Mouse (Mus musculus) embryonic stem cell, embryonic (primary cell): ENCODE results near the gene Plod2.

Experiments
- CTCF ChIA-PET, 4 experiments: fragments of 300-600 bp in 2 of 4; fragments of 350-600 bp in 2 of 4; sonication (Branson Sonifier 250); formaldehyde crosslinking; loops; one replicate each; lab custom pipeline; 2022; ENCODE audit warnings: inconsistent platforms in 2 of 4; lab: Charles Lee
- POLR2A ChIA-PET, 4 experiments: fragments of 300-600 bp in 2 of 4; fragments of 350-600 bp in 2 of 4; sonication (Branson Sonifier 250); formaldehyde crosslinking; loops; one replicate each; lab custom pipeline; 2022; ENCODE audit warnings: antibody characterized with exemption in 4 of 4, inconsistent platforms in 1 of 4; lab: Charles Lee

The Plod2 gene

DNA sequence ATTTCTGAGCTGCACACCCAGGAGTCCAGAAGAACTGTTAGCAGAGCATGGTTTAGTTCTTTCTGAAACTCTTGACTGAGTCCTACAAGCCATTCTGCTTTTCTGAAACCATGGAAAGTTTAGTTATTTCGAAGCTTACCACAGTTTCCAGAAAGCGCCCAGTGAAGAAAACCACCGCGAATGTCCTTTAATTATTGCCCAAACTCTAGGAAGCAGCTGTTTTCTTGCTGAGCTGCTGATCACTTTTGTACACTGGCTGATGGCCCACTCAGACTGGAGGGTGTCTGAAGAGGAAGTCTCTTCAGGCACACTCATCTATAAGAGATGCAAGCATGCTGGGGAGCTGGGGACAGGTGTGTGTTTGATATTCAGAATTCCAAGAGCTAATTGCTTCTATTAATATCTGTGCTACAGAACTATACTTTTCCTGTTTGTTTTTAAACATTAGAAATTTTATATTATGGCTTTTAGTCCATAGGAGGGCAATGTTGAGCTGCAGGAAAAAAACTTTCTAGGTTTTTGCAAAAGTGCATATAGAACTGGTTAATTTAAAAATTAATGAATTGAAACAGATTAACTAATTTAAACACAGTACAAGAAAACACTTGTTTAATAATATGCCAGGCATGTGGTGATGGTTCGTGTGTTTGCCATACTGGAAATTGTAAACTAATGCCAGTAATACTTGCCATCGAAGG lies 97.3 kb downstream of the Plod2 start:
- CTCF ChIA-PET: no interaction called here
- POLR2A ChIA-PET: no interaction called here

DNA sequence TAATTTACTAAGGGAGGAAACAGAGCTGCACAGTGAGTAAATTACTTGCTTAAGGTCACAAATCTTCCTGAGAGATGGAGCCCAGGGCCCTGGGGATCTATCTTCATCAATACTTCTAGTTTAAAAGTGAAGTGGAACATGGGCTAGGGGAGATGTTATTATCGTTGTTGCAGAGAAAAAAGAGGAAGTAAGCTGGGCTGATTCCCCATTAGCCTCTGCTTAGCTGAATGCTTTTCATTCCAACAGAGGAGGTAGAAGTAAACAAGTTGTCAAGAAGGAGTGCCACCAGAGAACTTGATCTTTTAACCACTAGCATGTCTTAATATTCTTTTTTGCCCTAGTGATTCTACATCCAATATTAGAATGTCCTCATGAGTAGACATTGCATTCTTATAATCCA lies 99.7 kb downstream of the Plod2 start:
- ChIA-PET POLR2A (no interaction called here), CTCF (no interaction called here)
